Mouse (Mus musculus): ENCODE measurements around the gene Gstk1. TPM values are rescaled to one million over a fixed set of nuclear protein-coding genes. Genes with fewer than 3 reads are reported as not detected.
A peak's percentile ranks its signal among the peaks of the same experiment; 100 is the strongest.

Gene Gstk1
- polyA plus RNA-seq, 1 experiment from 2014 or later = 11.4 TPM

DNA sequence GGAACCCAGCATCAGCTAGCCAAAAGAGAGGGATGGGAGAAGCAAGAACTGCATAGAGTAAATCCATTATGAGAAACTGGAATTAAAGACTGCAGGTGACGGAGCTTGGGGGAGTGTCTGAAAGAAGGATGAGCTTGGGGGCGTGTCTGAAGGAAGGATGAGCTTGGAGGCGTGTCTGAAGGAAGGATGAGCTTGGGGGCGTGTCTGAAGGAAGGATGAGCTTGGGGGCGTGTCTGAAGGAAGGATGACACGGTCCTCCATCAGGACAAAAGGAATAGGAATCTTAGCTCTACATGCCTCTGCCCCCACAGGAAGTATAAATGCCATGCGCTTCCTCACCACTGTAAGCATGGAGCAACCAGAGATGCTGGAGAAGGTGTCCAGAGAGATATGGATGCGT is 1.4 kb downstream of the Gstk1 start:
- no peaks in the 10 kb centered on the region for H3K36me3 ChIP-seq
- no peaks in the 10 kb centered on the region for H3K9me3 ChIP-seq
- WGBS = 6% methylated on average over 8 of the region's 8 CpGs
- no peak overlapping the region for H3K4me3 ChIP-seq
- H3K27me3 ChIP-seq = peaks cover 19% of the 10 kb centered on the region
- no peak overlapping the region for H3K4me2 ChIP-seq (replicated peaks)
- H3K27ac ChIP-seq (replicated peaks) = no peak overlapping the region
- H3K4me1 ChIP-seq = no peaks in the 10 kb centered on the region
- no peak overlapping the region for H3K9ac ChIP-seq (replicated peaks)
- ATAC-seq (ENCODE audit: low FRiP score, low read depth) = no peak

DNA sequence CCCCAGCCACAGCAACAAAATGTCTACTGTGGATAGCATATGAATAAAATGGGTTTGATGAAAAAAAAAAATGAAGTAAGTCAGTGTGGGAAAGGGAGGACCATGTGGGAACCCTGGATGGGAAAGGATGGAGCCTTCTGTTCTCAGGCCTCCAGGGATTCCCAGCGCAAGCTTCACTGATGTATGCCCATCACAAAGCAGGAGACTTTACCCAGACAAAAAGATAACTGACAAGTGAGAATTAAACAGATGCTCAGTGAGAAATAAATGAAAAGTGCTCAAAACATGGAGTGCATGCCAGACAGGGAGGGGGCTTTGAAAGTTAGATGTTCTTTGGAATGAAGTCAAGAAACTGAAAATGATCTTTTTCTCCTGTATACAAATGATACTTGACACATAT is 2.2 kb downstream of the Gstk1 start:
- Histone ChIP-seq H3K27me3 (peaks cover 19% of the 10 kb centered on the region), H3K27ac (replicated peaks) (no peak overlapping the region), H3K4me1 (no peaks in the 10 kb centered on the region), H3K4me2 (replicated peaks) (no peak overlapping the region), H3K9me3 (no peaks in the 10 kb centered on the region), H3K36me3 (no peaks in the 10 kb centered on the region), H3K9ac (replicated peaks) (no peak overlapping the region), H3K4me3 (no peak overlapping the region)
- no peak for ATAC-seq (ENCODE audit: low FRiP score, low read depth)
- WGBS = 83% methylated on average over 1 of the region's 1 CpGs

DNA sequence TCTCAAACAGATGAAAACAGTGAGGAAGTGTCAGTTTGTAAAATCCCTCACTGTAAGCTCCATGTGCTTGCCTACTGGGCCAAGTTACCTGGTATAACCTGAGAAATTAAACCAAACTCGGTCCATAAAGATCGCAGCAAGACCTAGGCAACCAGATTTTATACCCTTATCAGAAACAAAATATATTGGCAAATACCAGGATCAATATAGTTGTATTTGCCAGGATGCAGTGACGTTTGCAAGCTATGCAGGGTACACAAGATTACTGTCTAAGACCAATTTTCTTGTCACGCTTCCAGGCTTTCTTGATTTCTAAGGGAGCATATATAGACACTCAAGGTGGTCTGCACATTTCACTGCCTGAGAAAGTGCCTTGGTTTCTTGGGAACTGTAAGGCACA is 6.1 kb downstream of the Gstk1 start:
- no peak for ATAC-seq (ENCODE audit: low FRiP score, low read depth)
- H3K9me3 ChIP-seq = no peaks in the 10 kb centered on the region
- no peaks in the 10 kb centered on the region for H3K4me1 ChIP-seq
- H3K27ac ChIP-seq (replicated peaks) = no peak overlapping the region
- H3K4me2 ChIP-seq (replicated peaks) = no peak overlapping the region
- no peaks in the 10 kb centered on the region for H3K36me3 ChIP-seq
- H3K4me3 ChIP-seq = no peak overlapping the region
- H3K9ac ChIP-seq (replicated peaks) = no peak overlapping the region
- 85% methylated on average over 4 of the region's 4 CpGs for WGBS
- H3K27me3 ChIP-seq = peaks cover 11% of the 10 kb centered on the region

DNA sequence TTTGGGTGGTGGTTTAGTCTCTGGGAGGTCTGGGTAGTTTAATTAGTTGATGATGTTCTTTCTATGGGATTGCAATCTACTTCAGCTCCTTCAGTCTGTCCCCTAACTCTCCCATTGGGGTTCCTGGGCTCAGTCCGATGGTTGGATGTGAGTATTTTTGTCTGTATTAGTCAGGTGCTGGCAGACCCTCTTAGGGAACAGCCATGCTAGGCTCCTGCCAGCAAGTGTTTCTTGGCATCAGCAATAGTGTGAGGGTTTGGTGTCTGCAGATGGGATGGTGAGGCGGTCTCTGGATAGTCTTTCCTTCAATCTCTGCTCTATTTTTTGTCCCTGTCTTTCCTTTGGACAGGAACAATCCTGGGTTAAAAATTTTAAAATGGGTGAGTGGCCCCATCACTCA is 7.4 kb downstream of the Gstk1 start:
- H3K36me3 ChIP-seq = no peaks in the 10 kb centered on the region
- no peak overlapping the region for H3K9ac ChIP-seq (replicated peaks)
- no peak for ATAC-seq (ENCODE audit: low FRiP score, low read depth)
- H3K27me3 ChIP-seq = 0 out of 2 replicates have a peak, but pooled peaks cover 5% of the 10 kb centered on the region
- H3K9me3 ChIP-seq = no peaks in the 10 kb centered on the region
- no peak overlapping the region for H3K27ac ChIP-seq (replicated peaks)
- H3K4me1 ChIP-seq = no peaks in the 10 kb centered on the region
- 92% methylated on average over 2 of the region's 2 CpGs for WGBS
- no peak overlapping the region for H3K4me2 ChIP-seq (replicated peaks)
- H3K4me3 ChIP-seq = no peak overlapping the region

DNA sequence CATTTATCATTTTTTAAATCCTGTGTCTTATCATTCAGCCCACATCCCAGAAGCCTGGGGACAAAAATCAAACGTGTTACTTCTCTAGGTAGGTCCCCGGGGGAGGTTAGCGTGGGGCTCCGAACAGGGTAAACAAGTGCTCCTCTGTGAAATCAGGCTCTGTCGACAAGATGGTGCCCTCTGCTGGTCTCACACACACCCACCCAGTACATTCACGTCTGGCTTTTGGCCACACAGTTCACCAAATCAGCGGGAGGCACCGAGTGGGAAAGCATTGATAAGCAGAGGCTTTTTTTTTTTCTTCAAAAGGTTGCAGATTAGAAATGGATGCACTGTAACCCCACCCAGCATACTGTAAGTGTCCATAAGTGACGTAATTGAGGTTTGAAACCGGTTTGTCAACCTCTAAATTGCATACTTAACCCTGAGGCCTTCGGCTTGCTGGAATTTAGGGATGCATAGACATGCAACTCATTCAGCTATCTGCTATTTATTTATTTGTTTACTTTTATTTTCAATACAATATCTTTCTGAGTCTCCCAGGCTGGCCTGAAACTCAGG is 11.6 kb downstream of the Gstk1 start:
- no peaks in the 10 kb centered on the region for H3K36me3 ChIP-seq
- H3K27me3 ChIP-seq = peaks cover 5% of the 10 kb centered on the region; the same call in 1 of the 2 replicates
- no peak overlapping the region for H3K9ac ChIP-seq (replicated peaks)
- H3K4me3 ChIP-seq = no peak overlapping the region
- WGBS = 21% methylated on average over 11 of the region's 11 CpGs
- no peaks in the 10 kb centered on the region for H3K4me1 ChIP-seq
- peak; percentile 77 for ATAC-seq (ENCODE audit: low FRiP score, low read depth)
- H3K4me2 ChIP-seq (replicated peaks) = no peak overlapping the region
- H3K27ac ChIP-seq (replicated peaks) = no peak overlapping the region
- no peaks in the 10 kb centered on the region for H3K9me3 ChIP-seq

DNA sequence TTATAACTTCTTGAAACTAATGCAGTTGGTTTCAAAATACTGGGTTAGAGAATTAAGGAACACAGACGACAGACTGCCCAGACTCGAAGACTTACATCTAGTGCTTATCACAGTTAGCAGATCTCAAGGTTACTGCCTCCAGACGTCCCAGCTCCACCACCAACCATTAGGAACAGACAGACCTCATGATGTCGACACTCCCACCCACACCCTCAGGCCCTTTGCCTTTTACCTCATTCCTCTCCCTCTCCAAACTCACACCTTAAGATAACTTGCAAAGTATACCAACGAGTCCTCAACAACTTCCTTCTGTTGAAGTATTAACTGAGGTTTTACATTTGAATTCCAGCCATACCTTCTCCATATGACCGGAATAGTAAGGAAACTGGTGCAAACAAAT is 14.7 kb downstream of the Gstk1 start:
- Histone ChIP-seq H3K9me3 (no peaks in the 10 kb centered on the region), H3K4me3 (no peak overlapping the region), H3K27ac (replicated peaks) (no peak overlapping the region), H3K4me1 (no peaks in the 10 kb centered on the region), H3K9ac (replicated peaks) (no peak overlapping the region), H3K27me3 (peaks cover 5% of the 10 kb centered on the region; the same call in 1 of the 2 replicates), H3K36me3 (no peaks in the 10 kb centered on the region), H3K4me2 (replicated peaks) (no peak overlapping the region)
- no peak for ATAC-seq (ENCODE audit: low FRiP score, low read depth)
- 75% methylated on average over 6 of the region's 6 CpGs for WGBS

DNA sequence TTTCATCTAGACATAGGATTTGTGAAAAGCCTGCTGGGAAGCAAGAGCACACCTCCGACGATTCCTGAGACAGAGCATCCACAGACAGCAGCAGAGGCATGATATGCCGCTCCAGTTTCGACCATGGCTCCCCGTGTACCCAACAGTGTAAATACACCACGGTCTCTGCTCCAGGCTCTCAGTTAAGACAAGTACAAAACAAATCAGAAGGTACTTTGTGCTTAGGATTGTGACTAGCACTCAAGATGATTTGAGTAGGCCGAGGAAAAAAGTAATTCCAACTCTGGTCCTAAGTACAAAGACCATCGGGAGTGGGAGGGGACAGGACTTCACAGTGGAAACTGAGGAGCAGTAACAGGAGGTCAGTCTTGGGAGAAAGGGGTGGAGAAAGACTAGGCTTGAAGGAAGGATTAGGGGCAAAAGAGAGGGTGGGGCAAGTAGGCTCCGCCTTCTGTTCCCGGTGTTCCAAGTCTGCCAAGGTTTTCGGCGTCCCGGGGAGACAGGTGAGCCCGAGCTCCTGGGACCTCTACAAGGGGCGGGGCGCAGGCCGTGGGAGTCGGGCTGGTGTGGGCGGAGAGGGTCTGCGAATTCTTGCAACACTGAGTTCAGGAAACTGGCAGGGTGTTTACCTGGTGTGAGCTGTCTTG is 15.9 kb downstream of the Gstk1 start, which contains the start of gene Tmem139:
Gene Tmem139, plus strand, starts transcription at position 447 of the 647 bp plus-strand sequence.
- H3K4me2 ChIP-seq (replicated peaks) = no peak within 1 kb of the TSS
- H3K27me3 ChIP-seq = peaks cover 5% of the 10 kb centered on the region; the same call in 1 of the 2 replicates
- no peak within 1 kb of the TSS for H3K9ac ChIP-seq (replicated peaks)
- 21% methylated on average over 20 of the region's 20 CpGs for WGBS
- H3K27ac ChIP-seq (replicated peaks) = no peak within 1 kb of the TSS
- H3K9me3 ChIP-seq = no peaks in the 10 kb centered on the region
- ATAC-seq (ENCODE audit: low FRiP score, low read depth) = no peak
- no peaks in the 10 kb centered on the region for H3K36me3 ChIP-seq
- no peak within 1 kb of the TSS for H3K4me3 ChIP-seq
- H3K4me1 ChIP-seq = peaks cover 6% of the 10 kb centered on the region

DNA sequence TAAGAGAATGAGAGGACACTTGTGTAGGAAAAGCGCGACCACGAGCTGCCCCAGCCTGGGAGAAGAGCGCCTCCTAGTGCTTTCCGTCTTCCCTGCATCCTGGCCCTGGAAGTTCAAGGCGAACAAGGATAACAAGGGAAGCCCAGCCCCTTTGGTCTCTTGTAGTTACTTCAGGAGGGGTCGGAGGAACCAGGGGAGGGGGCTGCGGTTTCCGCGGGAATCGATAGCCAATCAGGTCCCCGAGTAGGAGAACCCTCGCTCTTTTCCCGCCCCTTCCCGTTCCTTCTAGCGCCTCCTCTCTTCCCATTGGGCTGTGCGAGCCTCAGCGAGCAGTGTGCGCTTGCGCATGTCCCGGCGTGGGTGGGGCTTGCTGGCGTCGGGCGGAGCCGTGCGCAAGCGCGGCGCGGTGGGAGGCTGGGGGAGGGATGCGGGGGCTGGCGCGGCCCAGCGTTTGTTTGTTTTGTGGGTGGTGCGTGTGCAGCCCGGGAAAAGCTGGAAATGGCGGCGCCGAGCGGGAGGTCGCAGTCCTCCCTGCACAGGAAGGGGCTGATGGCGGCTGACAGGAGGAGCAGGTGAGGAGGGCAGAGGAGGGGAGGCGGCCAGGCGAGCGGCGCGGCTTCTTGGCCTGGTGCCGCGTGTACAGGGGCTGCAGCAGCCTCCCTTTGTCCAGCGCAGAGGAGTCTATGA is 19.0 kb downstream of the Gstk1 start, which contains the start of gene Casp2:
Gene Casp2, plus strand, starts transcription at position 360 of the 687 bp plus-strand sequence.
- H3K9ac ChIP-seq (replicated peaks) = peak within 1 kb of the TSS; percentile 84
- peaks cover 11% of the 10 kb centered on the region for H3K4me1 ChIP-seq
- H3K27me3 ChIP-seq = peaks cover 5% of the 10 kb centered on the region; the same call in 1 of the 2 replicates
- H3K4me2 ChIP-seq (replicated peaks) = peak within 1 kb of the TSS; percentile 83
- H3K4me3 ChIP-seq = peak within 1 kb of the TSS; percentile 86
- under 1% methylated on average over 45 of the region's 51 CpGs for WGBS
- ATAC-seq (ENCODE audit: low FRiP score, low read depth) = peak; percentile 99
- H3K27ac ChIP-seq (replicated peaks) = peak within 1 kb of the TSS; percentile 90
- H3K36me3 ChIP-seq = peaks cover 26% of the 10 kb centered on the region
- H3K9me3 ChIP-seq = no peaks in the 10 kb centered on the region

DNA sequence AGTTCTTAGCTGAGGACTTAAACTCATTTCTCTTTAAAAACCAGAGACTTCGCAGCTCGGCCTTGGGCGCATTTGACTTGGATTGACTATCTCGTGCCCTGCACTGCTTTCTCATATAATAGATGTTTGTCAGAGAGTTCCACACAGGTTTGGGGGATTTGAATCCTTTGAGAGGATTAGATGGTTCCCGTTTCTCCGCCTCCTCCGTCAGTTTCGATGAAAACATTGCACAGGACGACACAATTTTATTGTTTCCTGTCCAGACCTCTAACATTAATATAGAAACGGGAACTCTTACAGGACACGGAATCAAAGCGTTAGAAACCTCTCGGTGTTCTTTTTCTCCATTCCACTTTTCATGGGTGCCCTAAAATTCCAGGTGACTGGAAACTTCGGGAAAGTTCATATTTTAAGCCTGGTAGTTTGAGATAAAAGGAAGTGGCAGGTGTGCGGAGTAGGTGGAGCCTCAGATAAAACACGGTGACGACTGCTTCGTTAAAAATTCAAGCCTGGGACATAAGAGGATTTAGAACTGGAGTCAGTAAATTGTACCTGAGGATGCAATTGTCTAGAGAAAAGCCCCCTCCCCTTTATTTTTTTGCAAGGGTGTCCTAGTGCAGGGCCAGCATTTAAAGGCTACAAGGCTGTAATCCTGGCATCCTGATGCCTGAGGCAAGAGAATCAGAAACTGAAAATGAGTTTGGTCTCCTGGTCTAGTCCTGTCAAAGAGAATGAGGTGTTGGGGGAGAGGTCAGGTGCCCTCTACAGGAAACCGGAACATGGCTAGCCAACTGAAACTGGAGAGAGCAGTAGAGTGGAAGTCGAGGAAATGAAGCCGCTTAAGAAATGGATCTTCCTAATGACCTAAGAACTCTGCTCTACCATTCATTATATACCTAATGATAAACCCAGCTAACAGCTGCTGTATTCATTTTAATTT is 19.9 kb downstream of the Gstk1 start:
- peak overlapping the region; percentile 90 for H3K27ac ChIP-seq (replicated peaks)
- H3K36me3 ChIP-seq = peaks cover 35% of the 10 kb centered on the region
- H3K4me2 ChIP-seq (replicated peaks) = peak overlapping the region; percentile 83
- H3K4me1 ChIP-seq = peaks cover 11% of the 10 kb centered on the region
- peak overlapping the region; percentile 84 for H3K9ac ChIP-seq (replicated peaks)
- under 1% methylated on average over 21 of the region's 21 CpGs for WGBS
- no peak for ATAC-seq (ENCODE audit: low FRiP score, low read depth)
- peaks cover 4% of the 10 kb centered on the region; the same call in 1 of the 2 replicates for H3K27me3 ChIP-seq
- H3K9me3 ChIP-seq = no peaks in the 10 kb centered on the region
- H3K4me3 ChIP-seq = peak overlapping the region; percentile 86

DNA sequence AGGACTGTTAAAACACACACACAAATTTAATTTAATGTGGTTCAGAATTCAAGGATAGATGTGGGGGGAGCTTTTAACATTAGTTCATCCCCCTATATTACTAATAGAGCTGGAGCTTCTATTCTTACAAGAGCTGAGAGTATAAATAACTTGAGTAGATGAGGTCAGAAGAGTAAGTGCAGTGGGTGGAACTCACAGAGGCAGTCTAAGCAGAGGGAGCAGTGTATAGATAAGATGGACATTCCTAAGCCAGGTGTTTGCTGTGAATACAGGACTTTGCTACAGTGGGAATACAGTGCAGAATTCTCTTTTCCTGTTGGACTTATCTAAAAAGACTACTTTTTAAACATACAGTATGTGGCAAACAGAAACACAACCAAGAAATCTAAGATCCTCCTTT is 25.1 kb downstream of the Gstk1 start:
- Histone ChIP-seq H3K27me3 (no peaks in the 10 kb centered on the region), H3K9me3 (no peaks in the 10 kb centered on the region), H3K4me2 (replicated peaks) (no peak overlapping the region), H3K36me3 (peaks cover 79% of the 10 kb centered on the region), H3K9ac (replicated peaks) (no peak overlapping the region), H3K27ac (replicated peaks) (no peak overlapping the region), H3K4me3 (no peak overlapping the region), H3K4me1 (peaks cover 11% of the 10 kb centered on the region)
- ATAC-seq (ENCODE audit: low FRiP score, low read depth) = no peak

DNA sequence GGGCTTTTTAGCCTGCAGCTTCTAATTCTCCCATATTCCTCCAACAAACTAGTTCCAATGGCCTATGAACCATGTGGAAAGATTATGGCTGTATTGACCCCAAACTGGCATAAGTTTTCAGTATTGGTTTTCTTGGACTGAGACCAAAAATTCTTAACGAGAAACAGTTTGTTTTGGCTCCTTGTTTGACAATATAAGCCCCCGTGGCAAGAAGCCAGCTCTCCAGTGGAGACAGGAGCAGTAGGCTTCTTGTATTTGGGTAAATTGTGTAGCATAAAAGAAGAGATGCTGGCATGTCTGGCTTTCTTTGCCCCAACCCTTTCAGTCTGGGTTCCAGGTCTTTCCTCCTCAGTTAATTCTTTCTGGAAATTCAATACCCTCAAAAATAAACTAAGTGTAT is 30.4 kb downstream of the Gstk1 start:
- no peaks in the 10 kb centered on the region for H3K4me1 ChIP-seq
- H3K4me2 ChIP-seq (replicated peaks) = no peak overlapping the region
- no peaks in the 10 kb centered on the region for H3K9me3 ChIP-seq
- no peak for ATAC-seq (ENCODE audit: low FRiP score, low read depth)
- no peak overlapping the region for H3K9ac ChIP-seq (replicated peaks)
- WGBS = 82% methylated on average over 2 of the region's 2 CpGs
- no peak overlapping the region for H3K27ac ChIP-seq (replicated peaks)
- no peaks in the 10 kb centered on the region for H3K27me3 ChIP-seq
- H3K4me3 ChIP-seq = no peak overlapping the region
- H3K36me3 ChIP-seq = peaks cover 90% of the 10 kb centered on the region
